Mouse (Mus musculus): ENCODE data around the gene Gm4871.

DNA sequence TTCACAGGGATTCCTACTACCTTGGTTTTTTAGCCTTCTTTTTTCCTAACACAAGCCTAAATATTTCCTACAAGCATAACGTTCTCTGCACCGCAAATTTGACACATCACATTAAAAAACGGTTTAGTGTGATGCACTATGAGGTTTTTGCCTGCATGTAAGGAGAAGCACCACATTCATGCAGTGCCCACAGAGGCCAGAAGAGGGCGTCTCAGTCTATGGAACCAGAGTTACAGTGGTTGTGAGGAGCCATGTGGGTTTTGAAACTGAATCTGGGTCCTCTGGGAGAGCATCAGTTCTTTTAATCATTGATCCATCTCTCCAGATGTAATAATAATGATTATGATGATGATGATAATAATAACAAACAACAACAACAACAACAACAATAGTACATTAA, 9.1 kb upstream of the Gm4871 start:
- TF ChIP-seq CTCF (IDR thresholded peaks at IDR 0.05; ENCODE audit: borderline replicate concordance, insufficient read depth, low read length): no peak
- no peak for TF ChIP-seq POLR2A (IDR thresholded peaks at IDR 0.05; ENCODE audit: low read depth, low read length)

Data from embryonic fibroblast, embryonic 13.5 days (primary cell).